9 mouse cellular contexts compared by ENCODE assay signal in genomic region chr16:97462481-97463181, GRCm38 (mm10). TPM values are rescaled to one million over a fixed set of nuclear protein-coding genes. Genes with fewer than 3 reads are reported as not detected.
DNase-seq lines count a peak whose midpoint lies in the region; ATAC-seq lines count a peak whose summit lies in the region.
"Had no signal": no experiment of that assay in that cellular context is flagged by ENCODE, and none has a peak within 500 bp of the region (broad histone marks: within the 10 kb centered on the region; RNA-seq: fewer than 3 reads in every experiment).

TSS of gene Mx1 (minus strand) at chr16:97462907.

- no peak within 1 kb of the TSS for H3K27ac ChIP-seq in forebrain, embryonic 12.5 days
- H3K27ac ChIP-seq in forebrain, embryonic 15.5 days (replicated peaks), result no peak within 1 kb of the TSS
- no peak within 1 kb of the TSS for H3K27ac ChIP-seq in liver, embryonic 16.5 days (ENCODE audit: low read length)
- H3K27ac ChIP-seq: hindbrain, embryonic 15.5 days had no signal

- H3K4me2 ChIP-seq in forebrain, embryonic 12.5 days, result no peak within 1 kb of the TSS
- H3K4me2 ChIP-seq in forebrain, embryonic 15.5 days (replicated peaks), result no peak within 1 kb of the TSS
- no peak within 1 kb of the TSS for H3K4me2 ChIP-seq in liver, embryonic 16.5 days (ENCODE audit: low read depth, low read length)
- H3K4me2 ChIP-seq: hindbrain, embryonic 15.5 days had no signal

- no peak within 1 kb of the TSS for H3K9ac ChIP-seq in forebrain, embryonic 12.5 days
- no peak within 1 kb of the TSS for H3K9ac ChIP-seq in forebrain, embryonic 15.5 days (replicated peaks)
- H3K9ac ChIP-seq in liver, embryonic 16.5 days (ENCODE audit: low read depth, low read length), result no peak within 1 kb of the TSS
- H3K9ac ChIP-seq: hindbrain, embryonic 15.5 days had no signal

- H3K4me1 ChIP-seq in forebrain, embryonic 12.5 days, result peaks cover 7% of the 10 kb centered on the region
- H3K4me1 ChIP-seq in forebrain, embryonic 15.5 days, result 0 out of 2 replicates have a peak, but pooled peaks cover 4% of the 10 kb centered on the region
- no peaks in the 10 kb centered on the region for H3K4me1 ChIP-seq in liver, embryonic 16.5 days (ENCODE audit: control insufficient read depth, low read depth, low read length)
- H3K4me1 ChIP-seq: hindbrain, embryonic 15.5 days had no signal

- 16% methylated on average over 4 of the region's 4 CpGs for WGBS in forebrain, embryonic 12.5 days
- 25% methylated on average over 4 of the region's 4 CpGs for WGBS in forebrain, embryonic 15.5 days
- WGBS in liver, embryonic 16.5 days (ENCODE audit: insufficient replicate concordance), result 18% methylated on average over 4 of the region's 4 CpGs

- no peaks in the 10 kb centered on the region for H3K9me3 ChIP-seq in forebrain, embryonic 12.5 days
- no peaks in the 10 kb centered on the region for H3K9me3 ChIP-seq in forebrain, embryonic 15.5 days
- no peaks in the 10 kb centered on the region for H3K9me3 ChIP-seq in liver, embryonic 16.5 days (replicated peaks; ENCODE audit: control insufficient read depth, low read length)
- H3K9me3 ChIP-seq: hindbrain, embryonic 15.5 days had no signal

- peak; percentile 22 for DNase-seq in thymus, postnatal 0 days (ENCODE audit: low spot score)
- no peak for DNase-seq in thymus, postnatal 10 days (ENCODE audit: low spot score in 2 of 2)
- no peak for DNase-seq in left cerebral cortex, adult 9 months (ENCODE audit: low spot score in 2 of 2)
- no peak for DNase-seq in layer of hippocampus, postnatal 36 days
- no peak for DNase-seq in yolk sac, embryonic 10.5 days (ENCODE audit: low spot score)

- H3K36me3 ChIP-seq in forebrain, embryonic 12.5 days (replicated peaks), result no peaks in the 10 kb centered on the region
- no peaks in the 10 kb centered on the region for H3K36me3 ChIP-seq in forebrain, embryonic 15.5 days
- no peaks in the 10 kb centered on the region for H3K36me3 ChIP-seq in liver, embryonic 16.5 days (ENCODE audit: control insufficient read depth, insufficient read depth)
- H3K36me3 ChIP-seq: hindbrain, embryonic 15.5 days had no signal

- peak; percentile 55; the same call in 1 of the 2 replicates for ATAC-seq in forebrain, embryonic 12.5 days (ENCODE audit: low FRiP score)
- ATAC-seq in forebrain, embryonic 15.5 days (replicated peaks), result no peak
- ATAC-seq in liver, embryonic 16.5 days (ENCODE audit: low read depth), result peak; percentile 60

- no peak within 1 kb of the TSS for H3K4me3 ChIP-seq in forebrain, embryonic 12.5 days (replicated peaks)
- no peak within 1 kb of the TSS for H3K4me3 ChIP-seq in forebrain, embryonic 15.5 days
- no peak within 1 kb of the TSS for H3K4me3 ChIP-seq in liver, embryonic 16.5 days (ENCODE audit: low read depth, low read length)
- H3K4me3 ChIP-seq: hindbrain, embryonic 15.5 days had no signal

- H3K27me3 ChIP-seq in forebrain, embryonic 12.5 days, result no peaks in the 10 kb centered on the region
- H3K27me3 ChIP-seq in forebrain, embryonic 15.5 days, result no peaks in the 10 kb centered on the region
- no peaks in the 10 kb centered on the region for H3K27me3 ChIP-seq in liver, embryonic 16.5 days (ENCODE audit: control insufficient read depth, insufficient read depth, low read depth, low read length)
- H3K27me3 ChIP-seq: hindbrain, embryonic 15.5 days had no signal

RNA-seq across cellular contexts. Expression of gene Mx1, which starts in this region (rescaled TPM):
- 0.12 and 0.46 TPM in 2 replicates for polyA plus RNA-seq in forebrain, embryonic 12.5 days (2016; fragmentation: Nextera tagmentation; extraction: Ambion mirVana)
- 0.43 TPM in 1 of 2 replicates, not detected in the other for polyA plus RNA-seq in forebrain, embryonic 15.5 days (2015; fragmentation: Nextera tagmentation; extraction: Ambion mirVana)
- 1.9 and 2.9 TPM in 2 replicates for polyA plus RNA-seq in thymus, postnatal 0 days (2015; fragmentation: Nextera tagmentation; extraction: Ambion mirVana)
- polyA plus RNA-seq in liver, embryonic 16.5 days (2015; fragmentation: Nextera tagmentation; extraction: Ambion mirVana), result 0.20 and 0.39 TPM in 2 replicates
- 1 to 10 TPM; 1.5 to 2.3 TPM for total RNA-seq in layer of hippocampus, postnatal 36 days (2021)

Comparison
In these comparisons a context has a peak if more than half of its experiments do, and no peak if none do; other contexts are left out.
1. Peak in ATAC-seq in forebrain, embryonic 12.5 days; RNA of the gene not detected or under 1 TPM.
2. Peak in ATAC-seq in liver, embryonic 16.5 days; RNA of the gene not detected or under 1 TPM.